Mouse (Mus musculus) gastrocnemius, postnatal 14 days (tissue): Measurements from ENCODE around the gene Ptchd1. TPM values are rescaled to one million over a fixed set of nuclear protein-coding genes. Genes with fewer than 3 reads are reported as not detected.

Experiments used
- DNase-seq: peaks from one replicate; pipeline ENCODE4 v3.0.0; 2021; ENCODE audit warnings: mixed read lengths
- intact Hi-C: fragments of 180-260 bp; cut with DNase I; formaldehyde crosslinking; loops from one replicate; pipeline ENCODE4 v1.15.1; 2025; ENCODE audit warnings: low total_unique reads
- long read RNA-seq, 2 experiments: library from polyadenylated mRNA; stranded (forward); transcript quantifications; one replicate each; pipeline ENCODE4 v2.0.0; 2021
- total RNA-seq, 2 experiments: library from RNA; stranded (reverse); gene quantifications; 2 replicates each; pipeline ENCODE4 v1.2.3; 2021

Ptchd1 gene
- total RNA-seq: under 1 TPM; 0.16 to 0.21 TPM
- long read RNA-seq, experiment 1: 0 reads
- long read RNA-seq, experiment 2: 0 reads

GRCm38 (mm10) chrX:155623701-155624281 lies at the start of gene Ptchd1:
Gene Ptchd1 (minus strand): TSS chrX:155623814.
- no peak for DNase-seq
- intact Hi-C loops: no loop called here

- DNase-seq: no peak
- intact Hi-C loops: no loop called here
These were observed 34.4 kb upstream of the Ptchd1 start for GRCm38 (mm10) chrX:155657971-155658370.

GRCm38 (mm10) chrX:155645975-155646374 lies 22.4 kb upstream of the Ptchd1 start:
- intact Hi-C loops: no loop called here
- DNase-seq: no peak

GRCm38 (mm10) chrX:155643975-155644374 lies 20.4 kb upstream of the Ptchd1 start:
- intact Hi-C loops: no loop called here
- no peak for DNase-seq

- intact Hi-C loops: no loop called here
- no peak for DNase-seq
These were observed 2.1 kb upstream of the Ptchd1 start for GRCm38 (mm10) chrX:155625671-155626196.

- intact Hi-C loops: no loop called here
- no peak for DNase-seq
These were observed 1.3 kb upstream of the Ptchd1 start for GRCm38 (mm10) chrX:155624895-155625294.

GRCm38 (mm10) chrX:155624341-155624841 lies 777 bp upstream of the Ptchd1 start, which contains the start of gene Gm15155:
Gene Gm15155 (plus strand): TSS chrX:155624741.
- no peak for DNase-seq

GRCm38 (mm10) chrX:155622961-155623599 lies 534 bp downstream of the Ptchd1 start:
- intact Hi-C loops: no loop called here
- no peak for DNase-seq

More at GRCm38 (mm10) chrX:155624341-155624841, 777 bp upstream of the Ptchd1 start, which contains the start of gene Gm15155:
- intact Hi-C loops: no loop called here

- intact Hi-C loops: no loop called here
- DNase-seq: peak; percentile 5
These were observed 1.1 kb downstream of the Ptchd1 start for GRCm38 (mm10) chrX:155622527-155622926.

- intact Hi-C loops: no loop called here
- DNase-seq: no peak
These were observed 22.4 kb downstream of the Ptchd1 start for GRCm38 (mm10) chrX:155601196-155601595.

- no peak for DNase-seq
- intact Hi-C loops: no loop called here
These were observed 27.2 kb downstream of the Ptchd1 start for GRCm38 (mm10) chrX:155596390-155596789.

- intact Hi-C loops: no loop called here
These were observed 28.9 kb downstream of the Ptchd1 start for GRCm38 (mm10) chrX:155594685-155595084.

GRCm38 (mm10) chrX:155592467-155592866 lies 31.1 kb downstream of the Ptchd1 start:
- intact Hi-C loops: no loop called here

More at GRCm38 (mm10) chrX:155594685-155595084, 28.9 kb downstream of the Ptchd1 start:
- no peak for DNase-seq

GRCm38 (mm10) chrX:155591490-155591889 lies 32.1 kb downstream of the Ptchd1 start:
- no peak for DNase-seq
- intact Hi-C loops: no loop called here

More at GRCm38 (mm10) chrX:155592467-155592866, 31.1 kb downstream of the Ptchd1 start:
- DNase-seq: no peak

GRCm38 (mm10) chrX:155584586-155584985 lies 39.0 kb downstream of the Ptchd1 start:
- intact Hi-C loops: no loop called here
- no peak for DNase-seq

- no peak for DNase-seq
- intact Hi-C loops: no loop called here
These were observed 43.8 kb downstream of the Ptchd1 start for GRCm38 (mm10) chrX:155579791-155580190.

GRCm38 (mm10) chrX:155572396-155572795 lies 51.2 kb downstream of the Ptchd1 start:
- intact Hi-C loops: no loop called here
- DNase-seq: no peak

GRCm38 (mm10) chrX:155543780-155544179 lies 79.8 kb downstream of the Ptchd1 start:
- no peak for DNase-seq
- intact Hi-C loops: no loop called here
